Mouse (Mus musculus) testis, adult 2 months (tissue): Measurements from ENCODE around the gene Rad54l.

Experiments
- CTCF ChIP-seq: fragments of 200-500 bp; IDR thresholded peaks from 2 replicates; pipeline ENCODE4 v1.5.1; 2012; ENCODE audit warnings: low read depth, mild to moderate bottlenecking, inconsistent platforms, low read length, moderate library complexity; ENCODE audit not compliant: control insufficient read depth, insufficient read depth, insufficient replicate concordance
- POLR2A ChIP-seq: fragments of 200-500 bp; IDR thresholded peaks from 2 replicates; pipeline ENCODE4 v1.6.1; 2012; ENCODE audit warnings: low read depth, mild to moderate bottlenecking, inconsistent platforms, low read length, moderate library complexity; ENCODE audit not compliant: control insufficient read depth

DNA sequence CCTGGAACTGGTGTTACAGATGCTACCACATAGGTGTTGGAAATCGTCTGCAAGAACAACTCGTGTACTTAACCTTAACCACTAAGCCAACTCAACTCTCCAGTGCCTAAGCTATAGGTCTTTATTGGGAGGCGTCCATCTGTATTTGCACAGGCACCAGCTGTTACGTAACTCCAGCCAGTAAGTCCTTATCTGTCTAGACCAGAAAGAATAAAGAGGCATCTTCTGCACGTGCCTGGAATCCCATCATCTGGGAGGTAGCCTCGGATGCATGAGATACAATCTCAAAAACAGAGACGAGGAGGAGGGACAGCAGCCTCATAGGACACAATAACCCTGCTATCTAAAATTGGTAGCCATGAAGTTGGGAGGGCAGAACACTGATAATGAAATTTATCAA lies 22.5 kb downstream of the Rad54l start:
- TF ChIP-seq CTCF: no peak
- TF ChIP-seq POLR2A: no peak
